Mouse (Mus musculus): ENCODE measurements around the gene Zbtb5. TPM values are rescaled to one million over a fixed set of nuclear protein-coding genes. Genes with fewer than 3 reads are reported as not detected.

Gene Zbtb5
- total and polyA plus RNA-seq, 3 experiments, result 9.1 to 10.2 TPM; not detected in 1

DNA sequence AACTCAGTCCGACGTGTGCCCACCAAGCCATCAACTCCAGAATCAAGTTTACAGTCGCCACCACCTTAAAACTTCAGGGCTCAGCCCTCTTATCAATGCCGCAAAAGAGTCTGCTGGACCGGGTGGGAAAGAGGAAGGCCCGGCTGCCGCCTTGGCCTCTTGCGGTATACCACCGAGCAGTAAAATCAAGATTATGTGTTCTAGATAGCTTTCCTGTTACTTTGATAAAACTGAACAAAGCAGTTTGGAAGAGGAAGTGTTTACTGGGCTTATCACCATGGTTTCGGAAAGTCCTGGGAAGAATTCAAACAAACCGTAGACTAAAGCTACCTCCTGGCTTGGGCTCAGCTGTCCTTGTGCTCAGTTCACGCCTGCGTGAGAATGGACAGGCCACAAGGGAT lies 819 bp upstream of the Zbtb5 start (continued):
- TF ChIP-seq SIN3A (IDR thresholded peaks at IDR 0.05; ENCODE audit: low read length), result peak; percentile 89
- TF ChIP-seq MYC (IDR thresholded peaks at IDR 0.05; ENCODE audit: low read depth, low read length), result peak; percentile 82; the same call in 1 of the 2 replicates

DNA sequence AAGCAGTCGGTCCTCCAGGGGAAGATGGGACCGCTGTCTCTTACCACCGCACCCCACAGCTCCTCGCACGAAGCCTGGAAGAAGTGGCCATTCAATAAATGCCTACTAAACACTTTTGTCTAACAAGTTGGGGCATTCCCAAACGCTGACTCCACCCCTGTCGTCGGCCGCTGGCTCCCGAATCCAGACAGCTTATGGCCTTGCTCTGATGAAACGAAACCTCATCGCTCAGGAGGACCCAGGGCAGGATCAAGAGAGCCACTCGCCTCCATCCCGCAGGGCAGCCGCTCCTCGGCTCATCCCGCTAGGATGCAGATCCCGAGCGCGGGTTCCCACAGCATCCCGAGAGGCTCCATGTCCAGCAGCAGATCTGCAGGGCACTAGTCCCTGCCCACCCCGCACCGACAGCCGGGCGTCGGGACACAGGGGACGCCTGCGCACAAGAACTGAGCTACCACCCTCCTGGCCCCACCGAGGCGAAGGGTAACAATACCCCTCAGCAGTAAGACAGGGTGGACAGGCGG lies 569 bp downstream of the Zbtb5 start:
- Histone ChIP-seq H3K27ac (ENCODE audit: control insufficient read depth, low read depth, low read length) (peak overlapping the region; percentile 76), H3K9ac (ENCODE audit: control insufficient read depth, low read depth, low read length, poor library complexity, severe bottlenecking) (peak overlapping the region; percentile 83)
- TF ChIP-seq MXI1 (IDR thresholded peaks at IDR 0.05; ENCODE audit: low read depth, low read length), result no peak
- TF ChIP-seq POLR2AphosphoS2 (IDR thresholded peaks at IDR 0.05; ENCODE audit: low read length), result no peak
- TF ChIP-seq UBTF (IDR thresholded peaks at IDR 0.05; ENCODE audit: borderline replicate concordance, insufficient read depth, low read depth, low read length), result 0 out of 2 replicates have a peak, but pooled peaks have one; percentile 30
- no peak for TF ChIP-seq CHD2 (IDR thresholded peaks at IDR 0.05; ENCODE audit: low read length)
- no peak for TF ChIP-seq MYB (IDR thresholded peaks at IDR 0.05; ENCODE audit: low read depth, low read length)
- TF ChIP-seq POLR2AphosphoS5 (IDR thresholded peaks at IDR 0.05; ENCODE audit: borderline replicate concordance, low read depth, low read length), result no peak
- no peak for TF ChIP-seq USF2 (IDR thresholded peaks at IDR 0.05; ENCODE audit: borderline replicate concordance in 1 of 2, insufficient read depth in 1 of 2, low read depth in 1 of 2, low read length in 2 of 2)
- TF ChIP-seq TBP (IDR thresholded peaks at IDR 0.05; ENCODE audit: low read depth, low read length), result 0 out of 2 replicates have a peak, but pooled peaks have one; percentile 10
- no peak for TF ChIP-seq EP300 (IDR thresholded peaks at IDR 0.05; ENCODE audit: low read depth in 1 of 2, low read length in 2 of 2)
- TF ChIP-seq MAZ (IDR thresholded peaks at IDR 0.05; ENCODE audit: low read depth, low read length), result no peak
- TF ChIP-seq TCF12 (IDR thresholded peaks at IDR 0.05; ENCODE audit: low read depth, low read length), result no peak
- no peak for TF ChIP-seq SMC3 (IDR thresholded peaks at IDR 0.05; ENCODE audit: low read depth, low read length)
- TF ChIP-seq ETS1 (IDR thresholded peaks at IDR 0.05; ENCODE audit: low read depth, low read length), result no peak
- no peak for TF ChIP-seq E2F4 (IDR thresholded peaks at IDR 0.05; ENCODE audit: borderline replicate concordance, low read depth, low read length)
- no peak for TF ChIP-seq SIN3A (IDR thresholded peaks at IDR 0.05; ENCODE audit: low read length)
- no peak for TF ChIP-seq ELF1 (IDR thresholded peaks at IDR 0.05; ENCODE audit: low read depth, low read length)
- TF ChIP-seq CTCF (IDR thresholded peaks at IDR 0.05 in 2 of 3, conservative IDR thresholded peaks at IDR 0.05 in 1 of 3; ENCODE audit: control insufficient read depth in 1 of 3, insufficient read depth in 1 of 3, low read depth in 2 of 3, low read length in 3 of 3, poor library complexity in 1 of 3, severe bottlenecking in 1 of 3), result no peak
- TF ChIP-seq POLR2A (IDR thresholded peaks at IDR 0.05; ENCODE audit: control insufficient read depth in 1 of 2, insufficient read depth in 1 of 2, low read depth in 1 of 2, low read length in 2 of 2, poor library complexity in 1 of 2), result peak in 1 of 2 experiments; percentile 37; a peak in 1 of 4 replicates
- no peak for TF ChIP-seq MAFK (IDR thresholded peaks at IDR 0.05; ENCODE audit: borderline replicate concordance, low read depth, low read length)
- TF ChIP-seq NELFE (IDR thresholded peaks at IDR 0.05; ENCODE audit: low read depth, low read length), result peak; percentile 62; the same call in 1 of the 2 replicates
- TF ChIP-seq ZKSCAN1 (IDR thresholded peaks at IDR 0.05; ENCODE audit: low read depth, low read length), result no peak
- no peak for TF ChIP-seq MYC (IDR thresholded peaks at IDR 0.05; ENCODE audit: low read depth, low read length)
- no peak for TF ChIP-seq TAL1 (IDR thresholded peaks at IDR 0.05; ENCODE audit: low read length)
- no peak for TF ChIP-seq HCFC1 (IDR thresholded peaks at IDR 0.05; ENCODE audit: low read depth, low read length)
- no peak for TF ChIP-seq ZNF384 (IDR thresholded peaks at IDR 0.05; ENCODE audit: low read depth, low read length)
- 0 out of 2 replicates have a peak, but pooled peaks have one; percentile 13 for TF ChIP-seq ZC3H11A (IDR thresholded peaks at IDR 0.05; ENCODE audit: low read depth, low read length)
- no peak for TF ChIP-seq CHD1 (IDR thresholded peaks at IDR 0.05; ENCODE audit: low read depth, low read length)
- TF ChIP-seq KAT2A (conservative IDR thresholded peaks at IDR 0.05; ENCODE audit: low read depth, low read length), result no peak
- no peak for TF ChIP-seq GATA1 (IDR thresholded peaks at IDR 0.05; ENCODE audit: low read depth, low read length)
- no peak for TF ChIP-seq GABPA (IDR thresholded peaks at IDR 0.05; ENCODE audit: low read depth, low read length)
- TF ChIP-seq NRF1 (IDR thresholded peaks at IDR 0.05; ENCODE audit: insufficient read depth, low read depth, low read length, poor library complexity, severe bottlenecking), result peak; percentile 58; the same call in 1 of the 2 replicates
- TF ChIP-seq RAD21 (IDR thresholded peaks at IDR 0.05; ENCODE audit: low read depth, low read length), result no peak
- no peak for TF ChIP-seq USF1 (IDR thresholded peaks at IDR 0.05; ENCODE audit: low read depth, low read length)
- TF ChIP-seq MEF2A (IDR thresholded peaks at IDR 0.05; ENCODE audit: extremely low read depth, insufficient replicate concordance, low read depth, low read length, poor library complexity, severe bottlenecking), result no peak

More for the DNA sequence above, 569 bp downstream of the Zbtb5 start:
- peak; percentile 81 for DNase-seq (ENCODE audit: low read depth, low spot score)
- Histone ChIP-seq H3K79me2 (ENCODE audit: control insufficient read depth, insufficient read depth, low read length, poor library complexity) (peaks cover 16% of the 10 kb centered on the region), H3K4me3 (ENCODE audit: control insufficient read depth in 1 of 2, insufficient read depth in 1 of 2, low read depth in 2 of 2, low read length in 2 of 2) (peak overlapping the region; percentile 82 to 90), H3K36me3 (ENCODE audit: control insufficient read depth in 1 of 2, insufficient read depth in 2 of 2, low read length in 2 of 2) (peaks cover 0 to 18% of the 10 kb centered on the region in 2 experiments; a peak in 2 of 4 replicates), H3K27me3 (ENCODE audit: control insufficient read depth in 1 of 2, insufficient read depth in 2 of 2, low read length in 2 of 2) (no peaks in the 10 kb centered on the region), H3K4me1 (ENCODE audit: control insufficient read depth in 1 of 2, insufficient read depth in 2 of 2, low read length in 2 of 2) (peaks cover 4 to 17% of the 10 kb centered on the region in 2 experiments; a peak in 3 of 4 replicates), H3K9me3 (replicated peaks; ENCODE audit: insufficient read depth, low read length) (no peaks in the 10 kb centered on the region)
